Mouse (Mus musculus) cortical plate, adult 2 months (tissue): ENCODE data around the gene AC124108.1.

Experiments
- CTCF ChIP-seq: fragments of 200-500 bp; IDR thresholded peaks from 2 replicates; pipeline ENCODE4 v1.5.1; 2011; ENCODE audit warnings: mild to moderate bottlenecking, control low read depth, low read length; ENCODE audit not compliant: insufficient read depth; ENCODE audit errors: extremely low read depth
- POLR2A ChIP-seq: fragments of 200-500 bp; IDR thresholded peaks from 2 replicates; pipeline ENCODE4 v1.6.1; 2011; ENCODE audit warnings: mild to moderate bottlenecking, low read length, control low read depth; ENCODE audit not compliant: insufficient read depth; ENCODE audit errors: extremely low read depth

- TF ChIP-seq POLR2A (no peak), CTCF (no peak)
These were observed 19.6 kb upstream of the AC124108.1 start for GRCm38 (mm10) chr1:132171619-132172018.
